Mouse (Mus musculus) cortical plate, adult 2 months (tissue): ENCODE results near the gene Creg2. TPM values are rescaled to one million over a fixed set of nuclear protein-coding genes. Genes with fewer than 3 reads are reported as not detected.
"Not testable (repeated sequence)": the region's sequence is repeated elsewhere in the genome, so short reads cannot be mapped to it uniquely, and the experiment has no call there.

ENCODE experiments used
- H3K27ac ChIP-seq: fragments of 200-500 bp; 2 replicates; pipeline ENCODE4 v1.5.1; 2012; ENCODE audit warnings: low read length, control low read depth, inconsistent platforms; ENCODE audit not compliant: insufficient read depth
- H3K4me1 ChIP-seq: fragments of 200-500 bp; 2 replicates; pipeline ENCODE4 v1.6.1; 2011; ENCODE audit warnings: low read length; ENCODE audit not compliant: control insufficient read depth, insufficient read depth
- H3K4me3 ChIP-seq: fragments of 200-500 bp; 2 replicates; pipeline ENCODE4 v1.5.1; 2011; ENCODE audit warnings: mild to moderate bottlenecking, low read length, control low read depth; ENCODE audit not compliant: insufficient read depth
- CTCF ChIP-seq: fragments of 200-500 bp; IDR thresholded peaks from 2 replicates; pipeline ENCODE4 v1.5.1; 2011; ENCODE audit warnings: mild to moderate bottlenecking, control low read depth, low read length; ENCODE audit not compliant: insufficient read depth; ENCODE audit errors: extremely low read depth
- POLR2A ChIP-seq: fragments of 200-500 bp; IDR thresholded peaks from 2 replicates; pipeline ENCODE4 v1.6.1; 2011; ENCODE audit warnings: mild to moderate bottlenecking, low read length, control low read depth; ENCODE audit not compliant: insufficient read depth; ENCODE audit errors: extremely low read depth
- polyA plus RNA-seq: library from polyadenylated mRNA; depleted of rRNA; stranded (reverse); fragments of >200 nt; gene quantifications from 2 replicates; pipeline ENCODE4 v1.2.3, GENCODE M21; 2012

Gene Creg2
- polyA plus RNA-seq, 1 experiment = 32.8 TPM

GRCm38 (mm10) chr1:39680546-39680945 lies 29.3 kb upstream of the Creg2 start:
- no peak for TF ChIP-seq POLR2A
- no peak for TF ChIP-seq CTCF
- Histone ChIP-seq H3K27ac (no peak overlapping the region), H3K4me1 (0 out of 2 replicates have a peak, but pooled peaks cover 2% of the 10 kb centered on the region), H3K4me3 (no peak overlapping the region)

GRCm38 (mm10) chr1:39678883-39679282 lies 27.6 kb upstream of the Creg2 start:
- Histone ChIP-seq H3K27ac (no peak overlapping the region), H3K4me1 (0 out of 2 replicates have a peak, but pooled peaks cover 2% of the 10 kb centered on the region), H3K4me3 (no peak overlapping the region)
- no peak for TF ChIP-seq CTCF
- no peak for TF ChIP-seq POLR2A

- TF ChIP-seq CTCF = no peak
- TF ChIP-seq POLR2A = no peak
- Histone ChIP-seq H3K27ac (no peak overlapping the region), H3K4me3 (no peak overlapping the region), H3K4me1 (0 out of 2 replicates have a peak, but pooled peaks cover 2% of the 10 kb centered on the region)
Observed at GRCm38 (mm10) chr1:39676221-39676876, 25.1 kb upstream of the Creg2 start.

- TF ChIP-seq CTCF = no peak
- no peak for TF ChIP-seq POLR2A
- Histone ChIP-seq H3K4me1 (0 out of 2 replicates have a peak, but pooled peaks cover 2% of the 10 kb centered on the region), H3K27ac (no peak overlapping the region), H3K4me3 (no peak overlapping the region)
Observed at GRCm38 (mm10) chr1:39672362-39673105, 21.3 kb upstream of the Creg2 start.

- H3K4me1 ChIP-seq = no peaks in the 10 kb centered on the region
- no peak for TF ChIP-seq CTCF
- TF ChIP-seq POLR2A = no peak
- H3K27ac ChIP-seq = no peak overlapping the region
Observed at GRCm38 (mm10) chr1:39670211-39670935, 19.1 kb upstream of the Creg2 start.

GRCm38 (mm10) chr1:39666751-39667252 lies 15.5 kb upstream of the Creg2 start:
- Histone ChIP-seq H3K27ac (no peak overlapping the region), H3K4me3 (no peak overlapping the region), H3K4me1 (no peaks in the 10 kb centered on the region)
- TF ChIP-seq CTCF (no peak), POLR2A (no peak)

More at GRCm38 (mm10) chr1:39670211-39670935, 19.1 kb upstream of the Creg2 start:
- H3K4me3 ChIP-seq = no peak overlapping the region

- H3K4me3 ChIP-seq = no peak overlapping the region
- TF ChIP-seq POLR2A = no peak
- no peak for TF ChIP-seq CTCF
- no peak overlapping the region for H3K27ac ChIP-seq
- no peaks in the 10 kb centered on the region for H3K4me1 ChIP-seq
Observed at GRCm38 (mm10) chr1:39664039-39664625, 12.9 kb upstream of the Creg2 start.

- no peaks in the 10 kb centered on the region for H3K4me1 ChIP-seq
- H3K27ac ChIP-seq = no peak overlapping the region
- no peak overlapping the region for H3K4me3 ChIP-seq
- no peak for TF ChIP-seq CTCF
- TF ChIP-seq POLR2A = no peak
Observed at GRCm38 (mm10) chr1:39663050-39663449, 11.8 kb upstream of the Creg2 start.

- Histone ChIP-seq H3K4me3 (no peak overlapping the region), H3K4me1 (no peaks in the 10 kb centered on the region), H3K27ac (no peak overlapping the region)
- TF ChIP-seq POLR2A (no peak), CTCF (no peak)
Observed at GRCm38 (mm10) chr1:39656976-39657529, 5.8 kb upstream of the Creg2 start.

GRCm38 (mm10) chr1:39654901-39655300 lies 3.6 kb upstream of the Creg2 start:
- not testable (repeated sequence) for H3K4me1 ChIP-seq, H3K4me3 ChIP-seq

More at GRCm38 (mm10) chr1:39654901-39655300, 3.6 kb upstream of the Creg2 start:
- H3K27ac ChIP-seq = not testable (repeated sequence)
